In the genomic region with DNA sequence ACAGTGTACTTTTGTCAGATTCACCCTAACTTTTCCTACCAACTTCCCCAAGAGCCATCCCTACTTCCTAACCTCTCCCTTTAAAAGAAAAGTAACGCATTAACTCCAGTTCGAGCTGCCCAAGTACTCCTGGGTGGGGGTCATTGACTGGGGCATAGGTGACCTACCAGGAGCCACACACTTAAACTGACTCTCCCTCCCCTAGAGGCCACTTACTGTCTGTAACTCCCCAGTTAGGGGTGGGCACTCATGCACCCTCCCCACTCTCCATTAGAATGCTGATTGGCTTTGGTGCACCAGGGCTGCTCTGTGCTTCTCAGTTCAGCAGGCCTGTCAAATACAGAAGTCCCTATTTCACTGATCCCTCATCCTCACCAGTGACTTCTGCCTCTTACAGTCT, we compare ENCODE assay signal across 22 mouse cellular contexts.
"Had no signal": no experiment of that assay in that cellular context is flagged by ENCODE, and none has a peak within 500 bp of the region (broad histone marks: within the 10 kb centered on the region; RNA-seq: fewer than 3 reads in every experiment).

No protein-coding gene starts in this region.

- H3K27ac ChIP-seq: layer of hippocampus, adult 2 months; left cerebral cortex, adult 2 months; limb, embryonic 12.5 days; limb, embryonic 15.5 days; liver, embryonic 14.5 days; lung, embryonic 15.5 days; midbrain, embryonic 10.5 days; midbrain, embryonic 13.5 days; neural tube, embryonic 13.5 days; stomach, postnatal 0 days had no signal

- H3K4me1 ChIP-seq: limb, embryonic 12.5 days; limb, embryonic 15.5 days; midbrain, embryonic 10.5 days; midbrain, embryonic 13.5 days had no signal

- ATAC-seq: intestine, postnatal 0 days; midbrain, embryonic 13.5 days; midbrain, embryonic 16.5 days had no signal

- H3K4me2 ChIP-seq: limb, embryonic 12.5 days; limb, embryonic 15.5 days; lung, embryonic 15.5 days; midbrain, embryonic 13.5 days; neural tube, embryonic 13.5 days had no signal

- H3K4me3 ChIP-seq: layer of hippocampus, adult 2 months; left cerebral cortex, adult 2 months; limb, embryonic 12.5 days; limb, embryonic 15.5 days; lung, embryonic 15.5 days; midbrain, embryonic 10.5 days; midbrain, embryonic 13.5 days; myocyte; neural tube, embryonic 13.5 days had no signal

- H3K9ac ChIP-seq: limb, embryonic 12.5 days; limb, embryonic 15.5 days; liver, embryonic 14.5 days; lung, embryonic 15.5 days; midbrain, embryonic 13.5 days; neural tube, embryonic 13.5 days had no signal

- DNase-seq: kidney, adult 9 months; kidney, postnatal 10 days; layer of hippocampus, adult 9-11 months; layer of hippocampus, postnatal 36 days; left cerebral cortex, postnatal 4 days; lung, adult 18-20 months; lung, postnatal 10 days; lung, postnatal 4 days; thymus, postnatal 25 days had no signal

- H3K36me3 ChIP-seq: lung, embryonic 15.5 days; midbrain, embryonic 10.5 days; neural tube, embryonic 13.5 days had no signal

- H3K27me3 ChIP-seq: limb, embryonic 12.5 days; limb, embryonic 15.5 days; lung, embryonic 15.5 days; midbrain, embryonic 13.5 days; neural tube, embryonic 13.5 days had no signal

- H3K9me3 ChIP-seq: limb, embryonic 12.5 days; limb, embryonic 15.5 days; lung, embryonic 15.5 days; midbrain, embryonic 10.5 days; midbrain, embryonic 13.5 days; neural tube, embryonic 13.5 days had no signal
